Mouse (Mus musculus): ENCODE data around the gene Ism1. TPM values are rescaled to one million over a fixed set of nuclear protein-coding genes. Genes with fewer than 3 reads are reported as not detected.

The Ism1 gene
- total RNA-seq, 1 experiment, result 0.76 TPM

DNA sequence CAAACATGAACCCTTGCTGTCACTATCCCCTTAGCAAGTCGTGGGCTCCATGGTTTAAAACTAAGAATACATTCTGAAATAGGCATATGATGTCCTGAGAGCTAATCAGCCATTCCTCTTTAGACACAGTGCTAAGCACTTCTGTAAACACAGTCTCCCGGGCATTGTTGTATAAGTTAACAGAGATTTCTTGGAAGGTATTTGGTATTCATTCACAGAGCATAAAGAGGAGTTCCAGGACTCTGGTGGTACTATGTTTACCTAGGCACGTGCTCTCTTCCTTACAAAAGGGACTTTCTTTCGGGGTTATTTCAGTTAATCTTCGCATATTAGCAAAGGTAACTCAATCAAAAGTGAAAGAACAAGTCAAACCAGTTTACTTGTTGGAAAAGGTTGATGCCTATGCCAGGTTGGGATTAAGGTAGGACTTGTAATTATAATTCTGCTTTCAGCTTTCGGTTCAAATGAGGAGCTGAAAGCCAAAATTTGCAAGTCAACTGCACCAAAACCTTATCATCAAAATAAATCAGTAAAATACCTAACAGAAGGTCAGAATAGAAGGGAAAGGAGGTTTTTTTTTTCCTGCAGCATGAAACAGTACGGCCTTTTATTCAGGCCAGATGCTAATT lies 36.1 kb upstream of the Ism1 start:
- in situ Hi-C loops (cut with MboI; ENCODE audit: low sequenced_read_pairs in 2 of 2, unreplicated experiment in 2 of 2), result no loop called here
- no peak for TF ChIP-seq CHD2 (IDR thresholded peaks at IDR 0.05; ENCODE audit: low read depth, low read length)
- TF ChIP-seq ZC3H11A (IDR thresholded peaks at IDR 0.05; ENCODE audit: borderline replicate concordance, low read depth, low read length), result no peak
- no peak for TF ChIP-seq MAFK (IDR thresholded peaks at IDR 0.05; ENCODE audit: insufficient read depth, low read depth, low read length)
- no peak for TF ChIP-seq HCFC1 (IDR thresholded peaks at IDR 0.05; ENCODE audit: borderline replicate concordance, insufficient read depth, low read length)
- no peak for TF ChIP-seq ZNF384 (IDR thresholded peaks at IDR 0.05; ENCODE audit: low read depth, low read length)
- no peak overlapping the region for H3K4me3 ChIP-seq (ENCODE audit: insufficient read depth in 1 of 2, low read depth in 1 of 2, low read length in 2 of 2, poor library complexity in 1 of 2, severe bottlenecking in 1 of 2)
- no peaks in the 10 kb centered on the region for H3K4me1 ChIP-seq (ENCODE audit: control insufficient read depth in 2 of 2, insufficient read depth in 2 of 2, low read length in 2 of 2, poor library complexity in 1 of 2)
- no peak for DNase-seq (ENCODE audit: low read depth, low spot score)
- no peak overlapping the region for H3K9ac ChIP-seq (ENCODE audit: insufficient read depth, low read depth, low read length, poor library complexity, severe bottlenecking)
- H3K36me3 ChIP-seq (ENCODE audit: control insufficient read depth, insufficient read depth, low read length, poor library complexity, severe bottlenecking), result no peaks in the 10 kb centered on the region
- H3K27ac ChIP-seq (ENCODE audit: insufficient read depth, low read depth, low read length, poor library complexity, severe bottlenecking), result no peak overlapping the region
- no peaks in the 10 kb centered on the region for H3K9me3 ChIP-seq (ENCODE audit: control insufficient read depth, insufficient read depth, low read depth, low read length)

DNA sequence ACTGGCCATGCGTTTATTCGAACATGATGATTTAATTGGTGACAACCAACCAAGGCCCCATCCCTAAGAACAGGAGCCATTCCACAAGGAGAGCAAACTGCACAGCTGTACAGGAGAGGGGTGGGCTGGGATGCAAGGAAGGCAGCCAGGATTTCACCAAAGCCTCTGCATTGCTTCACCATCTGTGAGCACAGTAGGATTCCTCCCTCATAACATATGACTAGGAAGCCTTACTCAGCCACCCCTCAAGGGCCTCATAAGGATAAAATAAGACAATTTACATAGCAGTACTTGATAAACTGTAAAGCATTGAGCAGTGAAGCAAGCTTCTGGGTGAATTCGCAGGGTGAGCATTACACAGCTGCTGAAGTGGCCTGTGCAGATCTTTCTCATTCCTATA lies 28.5 kb upstream of the Ism1 start:
- DNase-seq (ENCODE audit: low read depth, low spot score), result no peak
- Histone ChIP-seq H3K4me3 (ENCODE audit: insufficient read depth in 1 of 2, low read depth in 1 of 2, low read length in 2 of 2, poor library complexity in 1 of 2, severe bottlenecking in 1 of 2) (no peak overlapping the region), H3K27ac (ENCODE audit: insufficient read depth, low read depth, low read length, poor library complexity, severe bottlenecking) (no peak overlapping the region), H3K36me3 (ENCODE audit: control insufficient read depth, insufficient read depth, low read length, poor library complexity, severe bottlenecking) (no peaks in the 10 kb centered on the region), H3K4me1 (ENCODE audit: control insufficient read depth in 2 of 2, insufficient read depth in 2 of 2, low read length in 2 of 2, poor library complexity in 1 of 2) (no peaks in the 10 kb centered on the region), H3K9me3 (ENCODE audit: control insufficient read depth, insufficient read depth, low read depth, low read length) (no peaks in the 10 kb centered on the region), H3K9ac (ENCODE audit: insufficient read depth, low read depth, low read length, poor library complexity, severe bottlenecking) (no peak overlapping the region)
- in situ Hi-C loops (cut with MboI; ENCODE audit: low sequenced_read_pairs in 2 of 2, unreplicated experiment in 2 of 2), result no loop called here
- TF ChIP-seq CHD2 (IDR thresholded peaks at IDR 0.05; ENCODE audit: low read depth, low read length) (no peak), MAFK (IDR thresholded peaks at IDR 0.05; ENCODE audit: insufficient read depth, low read depth, low read length) (no peak), HCFC1 (IDR thresholded peaks at IDR 0.05; ENCODE audit: borderline replicate concordance, insufficient read depth, low read length) (no peak), ZC3H11A (IDR thresholded peaks at IDR 0.05; ENCODE audit: borderline replicate concordance, low read depth, low read length) (no peak), ZNF384 (IDR thresholded peaks at IDR 0.05; ENCODE audit: low read depth, low read length) (no peak)

DNA sequence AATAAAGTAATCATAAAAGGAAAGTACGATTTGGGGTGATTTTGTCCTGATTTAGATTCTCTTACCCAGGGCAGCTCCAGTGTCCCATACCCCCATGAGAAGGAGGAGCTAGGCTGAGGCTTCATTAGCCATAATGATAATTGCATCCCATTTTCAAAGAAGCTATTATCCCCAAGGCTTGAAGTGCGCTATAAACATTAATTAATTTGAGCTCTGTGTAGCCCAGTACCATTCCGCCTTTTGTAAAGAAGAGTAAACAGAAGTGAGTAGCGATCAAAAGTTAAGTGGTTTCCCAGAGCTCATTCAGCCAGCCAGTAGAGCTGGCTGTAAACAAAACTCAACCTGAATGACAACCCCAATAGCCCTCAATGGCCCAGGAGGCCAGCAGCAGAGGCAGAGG lies 21.2 kb upstream of the Ism1 start:
- no peak overlapping the region for H3K27ac ChIP-seq (ENCODE audit: insufficient read depth, low read depth, low read length, poor library complexity, severe bottlenecking)
- H3K36me3 ChIP-seq (ENCODE audit: control insufficient read depth, insufficient read depth, low read length, poor library complexity, severe bottlenecking), result no peaks in the 10 kb centered on the region
- H3K9me3 ChIP-seq (ENCODE audit: control insufficient read depth, insufficient read depth, low read depth, low read length), result no peaks in the 10 kb centered on the region
- no peaks in the 10 kb centered on the region for H3K4me1 ChIP-seq (ENCODE audit: control insufficient read depth in 2 of 2, insufficient read depth in 2 of 2, low read length in 2 of 2, poor library complexity in 1 of 2)
- no peak overlapping the region for H3K9ac ChIP-seq (ENCODE audit: insufficient read depth, low read depth, low read length, poor library complexity, severe bottlenecking)
- in situ Hi-C loops (cut with MboI; ENCODE audit: low sequenced_read_pairs in 2 of 2, unreplicated experiment in 2 of 2), result no loop called here
- no peak overlapping the region for H3K4me3 ChIP-seq (ENCODE audit: insufficient read depth in 1 of 2, low read depth in 1 of 2, low read length in 2 of 2, poor library complexity in 1 of 2, severe bottlenecking in 1 of 2)
- DNase-seq (ENCODE audit: low read depth, low spot score), result no peak
- TF ChIP-seq MAFK (IDR thresholded peaks at IDR 0.05; ENCODE audit: insufficient read depth, low read depth, low read length), result no peak
- no peak for TF ChIP-seq CHD2 (IDR thresholded peaks at IDR 0.05; ENCODE audit: low read depth, low read length)
- no peak for TF ChIP-seq HCFC1 (IDR thresholded peaks at IDR 0.05; ENCODE audit: borderline replicate concordance, insufficient read depth, low read length)
- no peak for TF ChIP-seq ZNF384 (IDR thresholded peaks at IDR 0.05; ENCODE audit: low read depth, low read length)
- TF ChIP-seq ZC3H11A (IDR thresholded peaks at IDR 0.05; ENCODE audit: borderline replicate concordance, low read depth, low read length), result no peak

DNA sequence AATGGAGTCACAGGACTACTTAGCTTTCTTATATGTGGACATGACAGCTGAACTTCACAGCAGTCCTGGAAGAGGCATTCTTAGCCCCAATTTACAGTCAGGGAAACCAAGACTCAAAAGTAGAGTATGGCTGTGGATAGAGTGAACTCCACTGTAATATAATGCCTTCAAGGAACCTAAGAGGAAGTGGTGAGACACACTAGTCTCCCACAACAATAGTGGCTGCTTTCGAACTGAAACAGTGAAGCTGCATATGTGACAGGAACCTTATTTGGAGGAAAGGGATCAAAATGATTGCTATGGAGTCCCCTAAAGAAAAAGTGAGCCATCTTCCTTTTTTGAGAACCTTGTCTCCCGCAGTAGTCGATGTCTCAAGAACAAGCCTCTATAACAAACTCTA lies 6.1 kb upstream of the Ism1 start:
- H3K4me1 ChIP-seq (ENCODE audit: control insufficient read depth in 2 of 2, insufficient read depth in 2 of 2, low read length in 2 of 2, poor library complexity in 1 of 2), result no peaks in the 10 kb centered on the region
- TF ChIP-seq ZNF384 (IDR thresholded peaks at IDR 0.05; ENCODE audit: low read depth, low read length) (no peak), ZC3H11A (IDR thresholded peaks at IDR 0.05; ENCODE audit: borderline replicate concordance, low read depth, low read length) (no peak), CHD2 (IDR thresholded peaks at IDR 0.05; ENCODE audit: low read depth, low read length) (no peak), HCFC1 (IDR thresholded peaks at IDR 0.05; ENCODE audit: borderline replicate concordance, insufficient read depth, low read length) (no peak), MAFK (IDR thresholded peaks at IDR 0.05; ENCODE audit: insufficient read depth, low read depth, low read length) (no peak)
- no peak overlapping the region for H3K4me3 ChIP-seq (ENCODE audit: insufficient read depth in 1 of 2, low read depth in 1 of 2, low read length in 2 of 2, poor library complexity in 1 of 2, severe bottlenecking in 1 of 2)
- H3K36me3 ChIP-seq (ENCODE audit: control insufficient read depth, insufficient read depth, low read length, poor library complexity, severe bottlenecking), result no peaks in the 10 kb centered on the region
- no peak for DNase-seq (ENCODE audit: low read depth, low spot score)
- in situ Hi-C loops (cut with MboI; ENCODE audit: low sequenced_read_pairs in 2 of 2, unreplicated experiment in 2 of 2), result no loop called here
- H3K9ac ChIP-seq (ENCODE audit: insufficient read depth, low read depth, low read length, poor library complexity, severe bottlenecking), result no peak overlapping the region
- no peak overlapping the region for H3K27ac ChIP-seq (ENCODE audit: insufficient read depth, low read depth, low read length, poor library complexity, severe bottlenecking)
- H3K9me3 ChIP-seq (ENCODE audit: control insufficient read depth, insufficient read depth, low read depth, low read length), result no peaks in the 10 kb centered on the region
